Mouse (Mus musculus) testis, postnatal 10 days (tissue): Measurements from ENCODE around the gene Flg.

ENCODE experiments used
- DNase-seq: peaks from one replicate; pipeline ENCODE4 v3.0.0; 2021; ENCODE audit warnings: low spot score

The Flg gene

DNA sequence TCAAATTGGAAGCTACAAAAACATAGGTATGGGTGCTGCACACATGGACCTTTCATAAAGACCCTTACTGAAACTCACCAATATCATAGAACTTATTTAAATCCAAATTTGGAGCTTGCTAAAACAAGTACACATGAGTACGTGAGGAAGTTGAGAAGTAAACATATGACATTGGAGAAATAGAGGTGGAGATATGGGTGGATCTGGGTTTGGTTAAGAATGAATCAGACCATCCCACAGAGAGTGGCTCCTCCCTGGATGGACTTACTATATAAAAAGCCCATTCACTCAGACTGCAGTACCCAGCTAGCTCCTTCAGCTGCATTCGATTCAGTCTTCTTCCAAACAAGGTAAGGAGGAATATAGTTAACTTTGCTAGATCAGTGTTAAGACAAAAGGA, at the start of gene Flg:
Flg (plus strand) TSS at position 301 of the 400 bp plus-strand sequence.
- DNase-seq = no peak

DNA sequence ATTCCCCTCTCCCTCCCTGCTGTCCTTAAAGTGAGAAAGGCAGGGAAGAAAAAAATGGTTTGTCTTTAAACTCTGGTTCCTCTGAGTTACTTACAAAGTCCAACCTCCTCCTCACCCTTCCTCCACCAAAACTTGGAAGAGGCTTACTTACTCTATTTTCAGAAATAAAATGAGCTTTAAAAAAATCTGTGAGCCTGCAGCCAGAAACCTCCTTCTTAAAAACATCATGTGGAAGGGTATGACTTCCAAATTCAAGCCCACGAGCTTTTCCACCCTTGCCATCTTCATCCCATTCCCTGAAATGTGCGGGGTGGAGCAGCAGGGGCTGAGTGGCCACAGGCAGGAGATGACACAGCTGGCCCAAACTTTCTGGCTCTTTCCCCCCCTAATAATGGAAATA, 24.2 kb downstream of the Flg start:
- no peak for DNase-seq

DNA sequence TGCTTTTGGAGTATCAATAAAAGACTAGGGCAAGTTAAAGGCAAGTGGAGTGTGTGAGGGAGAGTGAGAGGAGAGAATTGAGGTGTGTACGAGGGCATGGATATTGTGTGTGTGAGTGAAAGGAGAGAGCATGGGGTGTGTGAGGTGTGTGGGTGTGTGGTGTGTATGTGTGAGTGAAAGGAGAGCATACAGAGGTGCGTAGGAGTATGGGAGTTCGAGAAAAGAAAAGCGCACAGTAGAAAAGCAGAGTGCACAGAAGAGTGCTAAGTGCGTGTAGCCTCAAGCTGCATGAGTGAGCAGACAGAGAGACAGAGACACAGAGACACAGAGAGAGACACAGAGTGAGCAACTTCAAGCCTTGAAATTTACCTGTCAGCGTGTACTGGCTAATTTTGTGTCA, 26.5 kb downstream of the Flg start:
- no peak for DNase-seq

DNA sequence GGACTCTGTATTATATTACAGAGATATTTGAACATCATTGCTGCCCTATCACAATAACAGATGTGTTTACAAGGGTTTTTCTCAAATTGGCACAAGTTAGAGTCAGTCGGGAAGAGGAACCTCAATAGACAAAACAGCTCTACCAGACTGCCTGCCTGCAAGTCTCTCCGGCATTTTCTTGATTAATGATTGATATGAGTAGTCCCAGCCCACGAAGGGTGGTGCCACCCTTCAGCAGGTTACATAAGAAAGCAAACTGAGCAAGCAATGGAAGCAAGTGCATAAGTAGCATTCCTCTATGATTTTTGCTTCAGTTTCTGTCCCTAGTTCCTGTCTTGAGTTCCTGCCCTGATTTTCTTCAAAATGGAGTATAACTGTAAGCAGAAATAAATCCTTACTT, 28.6 kb downstream of the Flg start:
- DNase-seq = no peak

DNA sequence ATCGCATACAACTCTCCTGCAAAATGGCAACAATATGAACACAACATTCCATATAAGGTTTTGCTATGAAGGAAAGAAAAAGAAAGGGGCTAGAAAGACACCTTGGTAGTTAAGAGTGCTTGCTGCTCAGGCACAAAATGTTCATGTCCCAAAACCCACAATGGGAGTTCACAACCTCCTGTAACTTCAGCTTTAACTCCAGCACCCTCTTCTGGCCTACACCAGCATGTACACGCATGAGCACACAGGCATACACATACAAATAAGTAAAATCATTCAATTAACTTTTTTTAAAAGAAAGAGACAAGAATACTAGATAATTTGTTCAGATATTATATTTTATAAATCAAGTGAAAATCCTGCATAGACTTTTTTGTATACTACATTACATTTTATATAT, 32.8 kb downstream of the Flg start:
- no peak for DNase-seq

DNA sequence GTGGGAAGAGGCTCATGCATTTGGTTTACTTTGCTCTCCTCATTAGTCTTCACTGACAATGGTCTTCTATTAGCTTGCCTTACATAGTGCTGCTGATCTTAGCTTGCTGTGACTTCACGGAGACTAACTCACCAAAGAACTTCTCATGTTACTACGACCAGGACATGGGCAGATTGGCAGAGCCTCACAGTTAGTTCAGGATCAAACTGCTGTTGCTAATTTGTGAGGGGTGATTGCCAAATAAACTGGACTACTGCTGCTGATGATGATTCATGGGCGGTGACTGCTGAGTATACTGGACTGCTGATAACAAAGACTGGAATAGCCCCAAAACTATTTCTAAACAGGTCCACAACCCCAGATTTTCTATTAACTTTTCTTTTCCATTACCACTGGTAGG, 38.0 kb downstream of the Flg start:
- no peak for DNase-seq

DNA sequence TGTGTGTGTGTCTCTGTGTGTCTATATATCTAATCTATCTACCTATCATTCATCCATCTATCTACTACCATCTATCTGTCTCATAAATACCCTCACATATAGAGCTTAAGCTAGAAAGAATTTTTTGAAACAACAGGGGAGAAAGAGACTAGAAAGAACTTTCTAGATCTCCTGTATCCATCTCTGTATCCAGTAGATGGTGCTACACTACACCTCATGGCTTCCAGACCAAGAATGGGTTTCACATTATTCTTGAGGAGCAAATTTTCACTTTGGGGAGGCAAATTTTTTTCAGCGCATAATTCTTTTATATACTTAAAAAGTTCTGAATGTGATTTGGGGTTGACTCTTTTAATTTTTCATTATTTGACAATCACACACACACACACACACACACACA, 41.1 kb downstream of the Flg start:
- DNase-seq = no peak

DNA sequence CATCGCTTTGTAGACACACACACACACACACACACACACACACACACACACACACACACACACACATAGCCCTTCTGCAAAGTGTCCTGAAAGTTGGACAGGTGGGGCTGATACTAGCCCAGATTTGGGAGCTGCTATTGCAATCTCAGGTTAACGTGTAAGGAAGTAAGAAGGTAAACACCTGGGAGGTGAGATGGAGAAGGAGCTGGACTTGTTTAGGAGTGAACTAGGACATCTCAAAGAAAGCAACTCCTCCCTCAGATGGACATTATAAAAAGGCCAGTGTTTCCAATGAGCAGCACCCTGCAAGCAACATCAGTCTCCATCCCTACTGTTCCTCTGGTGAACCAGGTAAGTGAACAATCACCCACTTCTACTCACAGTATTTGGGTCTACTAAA, 46.1 kb downstream of the Flg start, which contains the start of gene Hrnr:
Hrnr (plus strand) TSS at position 301 of the 400 bp plus-strand sequence.
- no peak for DNase-seq

DNA sequence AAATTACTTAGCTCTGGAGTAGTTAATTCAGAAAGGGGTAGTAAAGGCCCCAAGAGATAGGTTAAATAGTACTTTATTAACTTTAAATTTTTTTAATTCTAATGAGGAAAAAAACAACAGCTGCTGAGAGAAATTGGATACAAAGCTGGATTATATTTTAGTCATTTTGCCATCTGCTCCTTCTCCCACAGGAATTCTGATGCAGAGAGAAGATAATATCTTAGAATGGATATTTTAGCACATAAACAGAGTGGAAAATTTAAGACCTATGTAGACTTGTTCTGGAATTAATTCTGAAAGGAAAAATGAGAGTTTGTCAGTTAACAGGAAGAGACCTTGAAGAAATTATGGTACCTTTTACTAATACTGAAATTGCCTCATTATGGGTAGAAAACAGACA, 64.4 kb downstream of the Flg start:
- no peak for DNase-seq

DNA sequence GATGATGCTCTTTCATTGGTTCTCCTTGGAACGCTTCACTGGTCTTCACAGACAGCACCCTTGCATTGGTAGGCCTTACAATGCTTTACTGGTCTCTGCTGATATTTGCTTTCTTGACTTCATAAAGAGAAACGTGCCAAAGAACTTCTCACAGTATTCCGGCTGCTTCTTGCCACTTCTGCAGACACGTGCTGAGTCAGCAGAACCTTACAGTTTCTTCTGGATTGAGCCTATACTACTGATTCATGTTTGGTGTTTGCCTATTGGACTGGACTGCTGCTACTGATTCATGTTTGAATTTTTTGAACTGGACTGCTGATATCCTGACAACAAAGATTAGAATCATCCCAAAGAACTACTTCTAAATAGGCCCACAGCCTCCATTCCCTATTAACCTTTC, 66.7 kb downstream of the Flg start:
- DNase-seq = no peak
